Mouse (Mus musculus) lung, embryonic 16.5 days (tissue): ENCODE measurements around the gene Nepro. TPM values are rescaled to one million over a fixed set of nuclear protein-coding genes. Genes with fewer than 3 reads are reported as not detected.

ENCODE experiments used
- ATAC-seq: fragments of 200-750 bp; cut with Nextera tagmentation; 2 replicates; pipeline ENCODE4 v1.8.0; 2017; ENCODE audit warnings: low read depth, mild to moderate bottlenecking, moderate library complexity
- H3K27ac ChIP-seq: fragments of 300-500 bp; sonication (generic); 2 replicates; pipeline ENCODE4 v1.5.1; 2014; ENCODE audit warnings: mild to moderate bottlenecking, control low read depth, low read length
- H3K27me3 ChIP-seq: fragments of 300-500 bp; sonication (generic); 2 replicates; pipeline ENCODE4 v1.6.1; 2014; ENCODE audit warnings: low read depth, low read length, mixed read lengths; ENCODE audit not compliant: control insufficient read depth, insufficient read depth
- H3K36me3 ChIP-seq: fragments of 300-500 bp; sonication (generic); 2 replicates; pipeline ENCODE4 v1.6.1; 2014; ENCODE audit warnings: low read length; ENCODE audit not compliant: control insufficient read depth, insufficient read depth
- H3K4me1 ChIP-seq: fragments of 300-500 bp; sonication (generic); replicated peaks from 2 replicates; pipeline ENCODE4 v1.6.1; 2014; ENCODE audit warnings: low read length, mixed read lengths; ENCODE audit not compliant: control insufficient read depth, insufficient read depth
- H3K4me2 ChIP-seq: fragments of 300-500 bp; sonication (generic); 2 replicates; pipeline ENCODE4 v1.6.1; 2014; ENCODE audit warnings: low read depth, low read length, control low read depth
- H3K4me3 ChIP-seq: fragments of 300-500 bp; sonication (generic); 2 replicates; pipeline ENCODE4 v1.5.1; 2014; ENCODE audit warnings: mild to moderate bottlenecking, low read length, control low read depth
- H3K9ac ChIP-seq: fragments of 300-500 bp; sonication (generic); 2 replicates; pipeline ENCODE4 v1.6.1; 2014; ENCODE audit warnings: low read length, control low read depth
- H3K9me3 ChIP-seq: fragments of 300-500 bp; sonication (generic); 2 replicates; pipeline ENCODE4 v1.6.1; 2016; ENCODE audit warnings: low read length; ENCODE audit not compliant: control insufficient read depth
- WGBS: fragments of 180-500 bp; shearing (Covaris S2); extraction: QIAGEN DNeasy Blood & Tissue Kit; methylation state at CpG from one replicate; pipeline ENCODE4 v1.1.7; 2014; 5-methylcytosine and 5-hydroxymethylcytosine counted together
- polyA plus RNA-seq: library from polyadenylated mRNA; unstranded; fragments of >200 nt; fragmentation: Nextera tagmentation; extraction: Ambion mirVana; gene quantifications from 2 replicates; pipeline ENCODE4 v1.2.1, GENCODE M21; 2015

Nepro gene
- 8.1 and 8.4 TPM in 2 replicates for polyA plus RNA-seq

DNA sequence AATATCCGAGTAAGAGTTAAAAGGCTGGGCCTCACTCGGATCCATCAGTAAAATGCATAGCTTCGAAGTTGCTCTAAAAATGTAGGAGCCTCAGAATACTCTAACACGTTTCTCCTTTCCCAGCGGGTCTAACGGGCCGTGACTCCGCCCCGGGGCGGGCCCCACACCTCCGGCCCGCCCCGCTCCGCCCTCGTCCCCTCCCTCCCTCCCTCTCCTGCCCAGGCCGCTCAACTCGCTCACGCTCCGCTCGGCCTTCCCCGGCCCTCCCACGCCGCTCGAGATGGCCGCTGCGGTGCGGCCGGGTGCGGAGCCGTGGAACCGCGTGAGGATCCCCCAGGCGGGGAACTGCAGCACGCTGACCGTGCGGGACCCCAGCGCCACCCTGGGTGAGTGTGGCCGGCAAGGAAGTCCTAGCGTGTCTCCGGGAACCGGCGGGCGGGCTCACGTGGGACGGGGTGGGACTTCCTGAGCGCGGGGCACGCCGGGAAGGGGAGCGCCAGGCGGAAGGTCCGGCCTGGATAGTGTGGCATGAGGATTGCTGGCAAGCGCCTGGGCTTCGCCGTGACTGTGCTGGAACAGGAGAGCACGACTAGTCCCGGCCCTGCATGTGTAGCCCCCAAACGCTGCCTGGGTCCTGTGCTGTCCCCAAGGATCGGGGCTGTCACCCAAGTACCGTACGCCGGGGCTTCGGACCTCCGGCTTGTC is at the start of gene Nepro:
Gene Nepro (plus strand): TSS at position 219 of the 705 bp plus-strand sequence.
- H3K4me1 ChIP-seq = peaks cover 26% of the 10 kb centered on the region
- 0% methylated on average over 58 of the region's 64 CpGs for WGBS

DNA sequence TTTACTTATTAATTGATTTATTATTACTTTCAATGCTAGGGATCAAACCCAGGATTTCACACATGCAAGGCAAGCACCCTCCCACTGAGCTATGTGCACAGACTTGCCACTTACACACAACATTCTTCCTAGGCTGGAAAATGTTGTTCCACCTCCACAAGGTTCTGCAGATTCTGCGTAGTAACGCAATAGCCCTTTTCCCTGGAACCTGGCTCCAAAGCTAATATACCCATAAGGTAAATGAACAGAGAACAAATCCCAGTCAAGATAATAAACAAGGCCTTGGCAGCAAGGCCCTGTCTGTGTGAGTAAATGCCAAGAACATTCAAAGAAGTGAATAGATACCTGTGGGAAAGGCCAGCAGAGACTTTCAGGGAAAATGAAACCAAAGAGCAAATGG is 47.7 kb upstream of the Nepro start:
- Histone ChIP-seq H3K9ac (no peak overlapping the region), H3K4me2 (no peak overlapping the region), H3K36me3 (no peaks in the 10 kb centered on the region), H3K4me1 (peaks cover 16% of the 10 kb centered on the region), H3K9me3 (no peaks in the 10 kb centered on the region), H3K4me3 (no peak overlapping the region), H3K27ac (no peak overlapping the region), H3K27me3 (no peaks in the 10 kb centered on the region)
- ATAC-seq = no peak
- 94% methylated on average over 2 of the region's 2 CpGs for WGBS

More for the DNA sequence above, at the start of gene Nepro:
- Histone ChIP-seq H3K4me2 (peak within 1 kb of the TSS; percentile 92), H3K27me3 (no peaks in the 10 kb centered on the region), H3K4me3 (peak within 1 kb of the TSS; percentile 95), H3K9me3 (no peaks in the 10 kb centered on the region), H3K9ac (peak within 1 kb of the TSS; percentile 96), H3K36me3 (no peaks in the 10 kb centered on the region), H3K27ac (peak within 1 kb of the TSS; percentile 94)
- ATAC-seq = peak; percentile 97

DNA sequence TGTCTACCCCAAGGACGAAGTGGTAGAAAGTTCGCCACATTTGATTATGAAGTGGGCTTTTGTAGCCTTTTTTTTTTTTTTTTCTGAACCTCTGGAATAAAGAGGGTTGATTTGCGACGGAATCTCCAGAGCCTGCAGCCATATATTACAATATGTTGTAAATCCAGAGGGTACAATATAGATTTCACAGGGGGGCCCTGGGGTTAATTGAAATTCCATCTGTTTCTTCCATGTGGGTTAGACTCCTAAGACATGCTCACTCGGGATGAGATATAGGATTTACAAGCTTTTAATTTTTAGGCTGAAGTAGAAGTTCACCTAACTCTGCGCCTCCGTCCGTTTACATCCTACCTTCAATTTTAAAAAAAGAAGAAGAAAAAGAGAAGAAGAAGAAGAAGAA is 45.0 kb upstream of the Nepro start:
- no peak overlapping the region for H3K4me3 ChIP-seq
- 87% methylated on average over 8 of the region's 8 CpGs for WGBS
- H3K27ac ChIP-seq = no peak overlapping the region
- no peaks in the 10 kb centered on the region for H3K27me3 ChIP-seq
- no peaks in the 10 kb centered on the region for H3K36me3 ChIP-seq
- peaks cover 12% of the 10 kb centered on the region for H3K4me1 ChIP-seq
- H3K4me2 ChIP-seq = no peak overlapping the region
- peaks cover 5% of the 10 kb centered on the region for H3K9me3 ChIP-seq
- no peak for ATAC-seq
- no peak overlapping the region for H3K9ac ChIP-seq

DNA sequence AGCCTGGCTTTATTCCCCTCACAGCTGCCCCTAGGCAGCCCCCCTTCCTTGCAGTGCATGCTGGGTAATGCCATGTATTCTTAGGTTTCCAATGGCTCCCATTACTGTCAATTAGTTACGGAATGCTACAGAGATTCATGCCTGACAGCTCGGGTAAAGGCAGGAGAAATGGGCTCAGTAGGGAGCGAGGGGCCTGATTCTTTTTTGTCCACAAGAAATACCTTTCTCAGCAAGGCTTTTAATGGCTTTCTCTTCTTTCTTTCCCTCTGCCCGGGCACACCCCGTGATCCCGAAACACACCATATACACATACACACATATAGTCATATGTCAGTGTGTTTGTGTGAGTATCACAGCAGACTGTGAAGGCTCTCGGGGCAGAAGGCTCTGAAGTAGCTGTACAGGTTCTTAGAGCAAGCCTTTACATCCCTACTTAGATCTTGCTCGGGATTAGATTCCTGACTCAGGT is 44.6 kb upstream of the Nepro start:
- no peaks in the 10 kb centered on the region for H3K36me3 ChIP-seq
- no peak overlapping the region for H3K9ac ChIP-seq
- peaks cover 5% of the 10 kb centered on the region for H3K9me3 ChIP-seq
- no peak overlapping the region for H3K27ac ChIP-seq
- H3K4me1 ChIP-seq = peaks cover 12% of the 10 kb centered on the region
- WGBS = 68% methylated on average over 8 of the region's 8 CpGs
- no peak overlapping the region for H3K4me3 ChIP-seq
- ATAC-seq = no peak
- H3K27me3 ChIP-seq = no peaks in the 10 kb centered on the region
- H3K4me2 ChIP-seq = no peak overlapping the region

- peak; percentile 82 for ATAC-seq
- Histone ChIP-seq H3K27me3 (no peaks in the 10 kb centered on the region), H3K27ac (peak overlapping the region; percentile 82), H3K4me3 (no peak overlapping the region), H3K4me1 (peaks cover 12% of the 10 kb centered on the region), H3K9me3 (peaks cover 5% of the 10 kb centered on the region), H3K4me2 (no peak overlapping the region), H3K9ac (peak overlapping the region; percentile 32; the same call in 1 of the 2 replicates), H3K36me3 (no peaks in the 10 kb centered on the region)
- WGBS = 41% methylated on average over 9 of the region's 9 CpGs
Observed at GRCm38 (mm10) chr16:44680756-44681498, 43.2 kb upstream of the Nepro start.

DNA sequence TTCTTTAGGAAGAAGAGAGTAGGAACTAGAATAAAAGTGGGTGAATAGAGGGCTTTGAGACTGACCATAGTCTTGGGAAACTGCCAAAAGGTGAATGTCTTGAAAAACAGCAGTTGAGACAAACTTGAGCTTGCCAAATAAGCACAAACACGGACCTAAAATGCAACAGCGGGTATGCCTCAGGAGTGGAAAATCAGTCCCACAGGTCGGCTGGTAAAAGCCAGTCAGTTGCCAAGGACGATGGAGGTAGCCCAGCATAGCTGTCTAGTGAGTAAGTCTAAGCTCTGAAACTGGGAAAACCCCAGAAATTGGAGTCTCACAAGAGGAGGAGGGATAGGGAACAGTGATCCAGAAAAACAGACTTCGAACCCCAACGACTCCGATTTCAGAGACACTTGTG is 39.5 kb upstream of the Nepro start:
- Histone ChIP-seq H3K9ac (no peak overlapping the region), H3K4me1 (peaks cover 27% of the 10 kb centered on the region), H3K27me3 (no peaks in the 10 kb centered on the region), H3K36me3 (no peaks in the 10 kb centered on the region), H3K4me2 (no peak overlapping the region), H3K4me3 (no peak overlapping the region), H3K9me3 (peaks cover 5% of the 10 kb centered on the region), H3K27ac (no peak overlapping the region)
- WGBS = 71% methylated on average over 7 of the region's 7 CpGs
- ATAC-seq = no peak

- H3K9ac ChIP-seq = no peak overlapping the region
- H3K4me2 ChIP-seq = no peak overlapping the region
- no peaks in the 10 kb centered on the region for H3K27me3 ChIP-seq
- H3K27ac ChIP-seq = no peak overlapping the region
- H3K9me3 ChIP-seq = peaks cover 5% of the 10 kb centered on the region
- H3K4me1 ChIP-seq = peaks cover 25% of the 10 kb centered on the region
- no peak overlapping the region for H3K4me3 ChIP-seq
- no peak for ATAC-seq
- WGBS = 78% methylated on average over 7 of the region's 7 CpGs
- H3K36me3 ChIP-seq = no peaks in the 10 kb centered on the region
Observed at GRCm38 (mm10) chr16:44685401-44685800, 38.7 kb upstream of the Nepro start.

DNA sequence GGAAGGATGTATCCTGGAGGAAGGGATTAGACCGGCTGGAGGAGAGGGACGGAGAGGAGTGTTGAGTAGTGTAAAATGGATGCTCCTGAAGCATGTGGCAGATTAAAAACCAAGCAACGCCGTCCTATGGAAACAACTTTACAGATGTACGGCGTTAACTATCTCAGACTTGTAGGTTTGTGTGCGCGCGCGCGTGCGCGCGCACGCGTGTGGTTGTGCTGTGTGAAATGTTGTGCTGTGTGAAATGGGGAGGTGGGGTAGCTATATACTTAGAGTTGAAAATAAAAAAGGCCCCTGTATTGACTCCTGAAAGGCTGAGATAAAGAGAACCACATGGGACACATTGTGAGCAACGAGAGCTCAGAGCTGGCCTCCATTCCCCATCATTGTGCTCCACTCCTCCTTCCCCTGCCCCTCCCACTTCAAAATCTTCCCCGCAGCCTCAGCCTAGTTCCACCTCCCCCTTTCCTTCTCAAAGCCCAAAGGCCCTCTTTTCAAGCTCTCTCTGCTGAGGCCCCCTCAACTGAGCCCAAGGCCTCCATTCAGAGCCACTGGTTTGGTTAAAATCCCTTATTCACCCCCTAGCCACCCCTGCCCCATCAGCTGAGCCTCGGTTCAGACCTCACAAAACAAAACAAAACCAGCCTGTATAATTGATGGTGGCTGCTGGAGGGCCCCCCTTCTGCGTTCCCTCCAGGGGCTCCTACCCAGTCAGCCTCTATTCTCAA is 36.9 kb upstream of the Nepro start:
- peak overlapping the region; percentile 24; the same call in 1 of the 2 replicates for H3K9ac ChIP-seq
- no peaks in the 10 kb centered on the region for H3K27me3 ChIP-seq
- peak; percentile 24 for ATAC-seq
- H3K36me3 ChIP-seq = no peaks in the 10 kb centered on the region
- no peak overlapping the region for H3K4me3 ChIP-seq
- peaks cover 5% of the 10 kb centered on the region for H3K9me3 ChIP-seq
- peaks cover 28% of the 10 kb centered on the region for H3K4me1 ChIP-seq
- 54% methylated on average over 20 of the region's 20 CpGs for WGBS
- H3K4me2 ChIP-seq = peak overlapping the region; percentile 5; the same call in 1 of the 2 replicates
- no peak overlapping the region for H3K27ac ChIP-seq
